19 mouse cellular contexts compared by ENCODE assay signal in genomic region chr10:58234985-58235384, GRCm38 (mm10). TPM values are rescaled to one million over a fixed set of nuclear protein-coding genes. Genes with fewer than 3 reads are reported as not detected.
"Had no signal": no experiment of that assay in that cellular context is flagged by ENCODE, and none has a peak within 500 bp of the region (broad histone marks: within the 10 kb centered on the region; RNA-seq: fewer than 3 reads in every experiment).

No protein-coding gene starts in this region.

RNA-seq across cellular contexts. Expression of gene Gm4981, which starts 1.5 kb away (rescaled TPM):
- total RNA-seq: megakaryocyte, adult 5-6 weeks; megakaryocyte-erythroid progenitor cell, adult 5-6 weeks had no signal
- polyA plus RNA-seq: liver, embryonic 14.5 days; liver, embryonic 16.5 days; lung, embryonic 14.5 days; lung, embryonic 16.5 days; midbrain, embryonic 10.5 days; midbrain, embryonic 12.5 days; midbrain, embryonic 14.5 days; midbrain, embryonic 16.5 days; myocyte; neural tube, embryonic 11.5 days; neural tube, embryonic 13.5 days; neural tube, embryonic 15.5 days; small intestine, adult 2 months; spleen, adult 2 months; stomach, embryonic 14.5 days; stomach, embryonic 16.5 days; thymus, postnatal 0 days had no signal

RNA-seq across cellular contexts. Expression of gene Duxf3, which starts 2.5 kb away (rescaled TPM):
- total RNA-seq: megakaryocyte, adult 5-6 weeks; megakaryocyte-erythroid progenitor cell, adult 5-6 weeks had no signal
- polyA plus RNA-seq: liver, embryonic 14.5 days; liver, embryonic 16.5 days; lung, embryonic 14.5 days; lung, embryonic 16.5 days; midbrain, embryonic 10.5 days; midbrain, embryonic 12.5 days; midbrain, embryonic 14.5 days; midbrain, embryonic 16.5 days; myocyte; neural tube, embryonic 11.5 days; neural tube, embryonic 13.5 days; neural tube, embryonic 15.5 days; small intestine, adult 2 months; spleen, adult 2 months; stomach, embryonic 14.5 days; stomach, embryonic 16.5 days; thymus, postnatal 0 days had no signal

RNA-seq across cellular contexts. Expression of gene AW822073, which starts 10.3 kb away (rescaled TPM):
- total RNA-seq: megakaryocyte, adult 5-6 weeks; megakaryocyte-erythroid progenitor cell, adult 5-6 weeks had no signal
- polyA plus RNA-seq: liver, embryonic 14.5 days; liver, embryonic 16.5 days; lung, embryonic 14.5 days; lung, embryonic 16.5 days; midbrain, embryonic 10.5 days; midbrain, embryonic 12.5 days; midbrain, embryonic 14.5 days; midbrain, embryonic 16.5 days; myocyte; neural tube, embryonic 11.5 days; neural tube, embryonic 13.5 days; neural tube, embryonic 15.5 days; small intestine, adult 2 months; spleen, adult 2 months; stomach, embryonic 14.5 days; stomach, embryonic 16.5 days; thymus, postnatal 0 days had no signal
